Mouse (Mus musculus) heart, embryonic 13.5 days (tissue): ENCODE results near the gene Pknox1. TPM values are rescaled to one million over a fixed set of nuclear protein-coding genes. Genes with fewer than 3 reads are reported as not detected.

Experiments used
- ATAC-seq: fragments of 200-750 bp; cut with Nextera tagmentation; 2 replicates; pipeline ENCODE4 v1.8.0; 2017; ENCODE audit warnings: moderate TSS enrichment; ENCODE audit not compliant: insufficient number of reproducible peaks, low FRiP score, low TSS enrichment; ENCODE audit errors: extremely low read depth
- H3K27ac ChIP-seq: fragments of 300-500 bp; sonication (generic); replicated peaks from 2 replicates; pipeline ENCODE4 v1.5.1; 2015; ENCODE audit warnings: moderate library complexity, mild to moderate bottlenecking, inconsistent platforms
- H3K27me3 ChIP-seq: fragments of 300-500 bp; sonication (generic); replicated peaks from 2 replicates; pipeline ENCODE4 v1.6.1; 2015; ENCODE audit warnings: mild to moderate bottlenecking, inconsistent platforms
- H3K36me3 ChIP-seq: fragments of 300-500 bp; sonication (generic); 2 replicates; pipeline ENCODE4 v1.6.1; 2015; ENCODE audit warnings: mild to moderate bottlenecking, inconsistent platforms
- H3K4me1 ChIP-seq: fragments of 300-500 bp; sonication (generic); 2 replicates; pipeline ENCODE4 v1.6.1; 2015; ENCODE audit warnings: inconsistent platforms
- H3K4me2 ChIP-seq: fragments of 300-500 bp; sonication (generic); 2 replicates; pipeline ENCODE4 v1.6.1; 2015; ENCODE audit warnings: inconsistent platforms, mild to moderate bottlenecking, moderate library complexity
- H3K4me3 ChIP-seq: fragments of 300-500 bp; sonication (generic); 2 replicates; pipeline ENCODE4 v1.5.1; 2015; ENCODE audit warnings: moderate library complexity, mild to moderate bottlenecking, inconsistent platforms
- H3K9ac ChIP-seq: fragments of 300-500 bp; sonication (generic); 2 replicates; pipeline ENCODE4 v1.6.1; 2015; ENCODE audit warnings: inconsistent platforms, mild to moderate bottlenecking, moderate library complexity
- H3K9me3 ChIP-seq: fragments of 300-500 bp; sonication (generic); 2 replicates; pipeline ENCODE4 v1.6.1; 2016; ENCODE audit warnings: inconsistent platforms
- WGBS: fragments of 180-500 bp; shearing (Covaris S2); methylation state at CpG from one replicate; pipeline ENCODE4 v1.1.7; 2015; ENCODE audit warnings: mixed read lengths; 5-methylcytosine and 5-hydroxymethylcytosine counted together
- polyA plus RNA-seq: library from polyadenylated mRNA; unstranded; fragments of >200 nt; fragmentation: Nextera tagmentation; extraction: Ambion mirVana; gene quantifications from 2 replicates; pipeline ENCODE4 v1.2.1, GENCODE M21; 2015

Pknox1 gene
- polyA plus RNA-seq, 1 experiment from 2014 or later, result 14.7 TPM

GRCm38 (mm10) chr17:31636277-31636941 lies 71.9 kb downstream of the Pknox1 start:
- Histone ChIP-seq H3K9me3 (no peaks in the 10 kb centered on the region), H3K27ac (no peak overlapping the region), H3K9ac (peak overlapping the region; percentile 78), H3K4me3 (peak overlapping the region; percentile 61), H3K36me3 (no peaks in the 10 kb centered on the region), H3K27me3 (peaks cover 25% of the 10 kb centered on the region), H3K4me1 (peaks cover 30% of the 10 kb centered on the region), H3K4me2 (peak overlapping the region; percentile 97)
- ATAC-seq, result no peak
- WGBS, result 7% methylated on average over 43 of the region's 45 CpGs

- 2% methylated on average over 57 of the region's 61 CpGs for WGBS
- peak within 1 kb of the TSS; percentile 97 for H3K4me2 ChIP-seq
- H3K9me3 ChIP-seq, result no peaks in the 10 kb centered on the region
- peak; percentile 74 for ATAC-seq
- H3K4me3 ChIP-seq, result peak within 1 kb of the TSS; percentile 61
- peaks cover 25% of the 10 kb centered on the region for H3K27me3 ChIP-seq
- peak within 1 kb of the TSS; percentile 13; the same call in 1 of the 2 replicates for H3K27ac ChIP-seq
- H3K36me3 ChIP-seq, result no peaks in the 10 kb centered on the region
- peaks cover 30% of the 10 kb centered on the region for H3K4me1 ChIP-seq
- H3K9ac ChIP-seq, result peak within 1 kb of the TSS; percentile 78
Measured at GRCm38 (mm10) chr17:31636942-31637811, 72.6 kb downstream of the Pknox1 start, which contains the start of gene Cbs. Cbs (minus strand) TSS chr17:31637238.

- H3K4me2 ChIP-seq, result peak overlapping the region; percentile 97
Measured at GRCm38 (mm10) chr17:31637866-31638570, 73.5 kb downstream of the Pknox1 start.

GRCm38 (mm10) chr17:31639651-31640050 lies 75.1 kb downstream of the Pknox1 start:
- ATAC-seq, result no peak
- Histone ChIP-seq H3K9me3 (no peaks in the 10 kb centered on the region), H3K9ac (no peak overlapping the region), H3K36me3 (no peaks in the 10 kb centered on the region), H3K4me3 (no peak overlapping the region), H3K4me1 (peaks cover 30% of the 10 kb centered on the region), H3K4me2 (no peak overlapping the region), H3K27me3 (peaks cover 25% of the 10 kb centered on the region), H3K27ac (no peak overlapping the region)
- 53% methylated on average over 4 of the region's 4 CpGs for WGBS

More at GRCm38 (mm10) chr17:31637866-31638570, 73.5 kb downstream of the Pknox1 start:
- Histone ChIP-seq H3K4me3 (peak overlapping the region; percentile 61; the same call in 1 of the 2 replicates), H3K27me3 (peaks cover 25% of the 10 kb centered on the region), H3K36me3 (no peaks in the 10 kb centered on the region), H3K9ac (no peak overlapping the region), H3K4me1 (peaks cover 30% of the 10 kb centered on the region), H3K27ac (peak overlapping the region; percentile 13; the same call in 1 of the 2 replicates), H3K9me3 (no peaks in the 10 kb centered on the region)
- 60% methylated on average over 9 of the region's 9 CpGs for WGBS
- ATAC-seq, result no peak

- 54% methylated on average over 8 of the region's 8 CpGs for WGBS
- ATAC-seq, result no peak
Measured at GRCm38 (mm10) chr17:31642331-31642730, 77.8 kb downstream of the Pknox1 start.

GRCm38 (mm10) chr17:31642913-31643312 lies 78.4 kb downstream of the Pknox1 start:
- Histone ChIP-seq H3K4me2 (no peak overlapping the region), H3K27ac (no peak overlapping the region), H3K27me3 (0 out of 2 replicates have a peak, but pooled peaks cover 3% of the 10 kb centered on the region), H3K9ac (no peak overlapping the region), H3K9me3 (no peaks in the 10 kb centered on the region), H3K4me1 (peaks cover 11% of the 10 kb centered on the region), H3K36me3 (peaks cover 26% of the 10 kb centered on the region), H3K4me3 (no peak overlapping the region)
- ATAC-seq, result no peak
- WGBS, result 66% methylated on average over 4 of the region's 4 CpGs

More at GRCm38 (mm10) chr17:31642331-31642730, 77.8 kb downstream of the Pknox1 start:
- H3K36me3 ChIP-seq, result peaks cover 20% of the 10 kb centered on the region
- H3K27me3 ChIP-seq, result 0 out of 2 replicates have a peak, but pooled peaks cover 3% of the 10 kb centered on the region
- no peak overlapping the region for H3K4me2 ChIP-seq
- no peak overlapping the region for H3K9ac ChIP-seq
- no peak overlapping the region for H3K4me3 ChIP-seq
- no peak overlapping the region for H3K27ac ChIP-seq
- H3K4me1 ChIP-seq, result peaks cover 17% of the 10 kb centered on the region
- H3K9me3 ChIP-seq, result no peaks in the 10 kb centered on the region

GRCm38 (mm10) chr17:31646199-31647002 lies 81.9 kb downstream of the Pknox1 start:
- peaks cover 61% of the 10 kb centered on the region for H3K36me3 ChIP-seq
- H3K27me3 ChIP-seq, result no peaks in the 10 kb centered on the region
- no peak for ATAC-seq
- H3K9ac ChIP-seq, result no peak overlapping the region
- 74% methylated on average over 5 of the region's 5 CpGs for WGBS
- no peak overlapping the region for H3K4me2 ChIP-seq
- no peaks in the 10 kb centered on the region for H3K9me3 ChIP-seq
- H3K27ac ChIP-seq, result no peak overlapping the region
- no peak overlapping the region for H3K4me3 ChIP-seq
- H3K4me1 ChIP-seq, result peaks cover 4% of the 10 kb centered on the region; the same call in 1 of the 2 replicates

GRCm38 (mm10) chr17:31652152-31652551 lies 87.6 kb downstream of the Pknox1 start:
- Histone ChIP-seq H3K9ac (no peak overlapping the region), H3K9me3 (no peaks in the 10 kb centered on the region), H3K27ac (no peak overlapping the region), H3K4me1 (peaks cover 33% of the 10 kb centered on the region), H3K4me2 (no peak overlapping the region), H3K36me3 (peaks cover 90% of the 10 kb centered on the region), H3K4me3 (no peak overlapping the region), H3K27me3 (no peaks in the 10 kb centered on the region)
- no peak for ATAC-seq
- 77% methylated on average over 14 of the region's 14 CpGs for WGBS

GRCm38 (mm10) chr17:31653277-31653676 lies 88.7 kb downstream of the Pknox1 start:
- Histone ChIP-seq H3K4me1 (peaks cover 39% of the 10 kb centered on the region), H3K27ac (no peak overlapping the region), H3K4me2 (no peak overlapping the region), H3K36me3 (peaks cover 79% of the 10 kb centered on the region), H3K9me3 (no peaks in the 10 kb centered on the region), H3K9ac (no peak overlapping the region), H3K27me3 (no peaks in the 10 kb centered on the region), H3K4me3 (no peak overlapping the region)
- 82% methylated on average over 6 of the region's 6 CpGs for WGBS
- ATAC-seq, result no peak

GRCm38 (mm10) chr17:31655366-31655765 lies 90.8 kb downstream of the Pknox1 start:
- H3K27ac ChIP-seq, result no peak overlapping the region

More at GRCm38 (mm10) chr17:31655366-31655765, 90.8 kb downstream of the Pknox1 start:
- peaks cover 58% of the 10 kb centered on the region for H3K36me3 ChIP-seq
- ATAC-seq, result no peak
- WGBS, result 71% methylated on average over 4 of the region's 4 CpGs
- peaks cover 45% of the 10 kb centered on the region for H3K4me1 ChIP-seq
- H3K4me2 ChIP-seq, result no peak overlapping the region
- H3K27me3 ChIP-seq, result no peaks in the 10 kb centered on the region
- H3K9me3 ChIP-seq, result no peaks in the 10 kb centered on the region
- no peak overlapping the region for H3K4me3 ChIP-seq
- H3K9ac ChIP-seq, result no peak overlapping the region
